Mouse (Mus musculus) liver, embryonic 13.5 days (tissue): Measurements from ENCODE around the gene Sorcs2. TPM values are rescaled to one million over a fixed set of nuclear protein-coding genes. Genes with fewer than 3 reads are reported as not detected.
"Not testable (repeated sequence)": the region's sequence is repeated elsewhere in the genome, so short reads cannot be mapped to it uniquely, and the experiment has no call there.

ENCODE experiments used
- ATAC-seq: fragments of 200-750 bp; cut with Nextera tagmentation; 2 replicates; pipeline ENCODE4 v1.8.0; 2017; ENCODE audit warnings: low read depth, mild to moderate bottlenecking, moderate number of reproducible peaks, moderate library complexity
- DNase-seq: peaks from one replicate; pipeline ENCODE4 v3.0.0; 2022
- H3K27ac ChIP-seq: fragments of 300-500 bp; sonication (generic); 2 replicates; pipeline ENCODE4 v1.5.1; 2015; ENCODE audit warnings: moderate library complexity, mild to moderate bottlenecking, inconsistent platforms
- H3K27me3 ChIP-seq: fragments of 300-500 bp; sonication (generic); 2 replicates; pipeline ENCODE4 v1.6.1; 2015; ENCODE audit warnings: mild to moderate bottlenecking, inconsistent platforms
- H3K36me3 ChIP-seq: fragments of 300-500 bp; sonication (generic); 2 replicates; pipeline ENCODE4 v1.6.1; 2015; ENCODE audit warnings: mild to moderate bottlenecking, inconsistent platforms
- H3K4me1 ChIP-seq: fragments of 300-500 bp; sonication (generic); replicated peaks from 2 replicates; pipeline ENCODE4 v1.6.1; 2015; ENCODE audit warnings: inconsistent platforms
- H3K4me2 ChIP-seq: fragments of 300-500 bp; sonication (generic); 2 replicates; pipeline ENCODE4 v1.6.1; 2015; ENCODE audit warnings: inconsistent platforms, mild to moderate bottlenecking, moderate library complexity
- H3K4me3 ChIP-seq: fragments of 300-500 bp; sonication (generic); replicated peaks from 2 replicates; pipeline ENCODE4 v1.5.1; 2015; ENCODE audit warnings: mild to moderate bottlenecking, inconsistent platforms
- H3K9ac ChIP-seq: fragments of 300-500 bp; sonication (generic); 2 replicates; pipeline ENCODE4 v1.6.1; 2015; ENCODE audit warnings: mild to moderate bottlenecking, inconsistent platforms
- H3K9me3 ChIP-seq: fragments of 300-500 bp; sonication (generic); replicated peaks from 2 replicates; pipeline ENCODE4 v1.6.1; 2016; ENCODE audit warnings: inconsistent platforms
- WGBS: fragments of 180-500 bp; shearing (Covaris S2); methylation state at CpG from one replicate; pipeline ENCODE4 v1.1.7; 2015; ENCODE audit not compliant: insufficient replicate concordance; 5-methylcytosine and 5-hydroxymethylcytosine counted together
- polyA plus RNA-seq: library from polyadenylated mRNA; unstranded; fragments of >200 nt; fragmentation: Nextera tagmentation; extraction: Ambion mirVana; gene quantifications from 2 replicates; pipeline ENCODE4 v1.2.1, GENCODE M21; 2015

The Sorcs2 gene
- polyA plus RNA-seq, 1 experiment from 2014 or later, result 0.47 TPM

- no peaks in the 10 kb centered on the region for H3K9me3 ChIP-seq
- no peaks in the 10 kb centered on the region for H3K36me3 ChIP-seq
- no peak overlapping the region for H3K4me3 ChIP-seq
- no peak overlapping the region for H3K4me2 ChIP-seq
- WGBS, result 63% methylated on average over 18 of the region's 18 CpGs
- H3K4me1 ChIP-seq, result no peaks in the 10 kb centered on the region
- H3K27me3 ChIP-seq, result no peaks in the 10 kb centered on the region
- DNase-seq (no peak), ATAC-seq (no peak)
- H3K9ac ChIP-seq, result no peak overlapping the region
- H3K27ac ChIP-seq, result no peak overlapping the region
These were observed 143.1 kb downstream of the Sorcs2 start for GRCm38 (mm10) chr5:36254642-36255516.

GRCm38 (mm10) chr5:36252746-36253504 lies 145.0 kb downstream of the Sorcs2 start:
- no peak overlapping the region for H3K4me2 ChIP-seq
- no peaks in the 10 kb centered on the region for H3K36me3 ChIP-seq
- no peaks in the 10 kb centered on the region for H3K9me3 ChIP-seq
- no peak overlapping the region for H3K4me3 ChIP-seq
- WGBS, result 67% methylated on average over 17 of the region's 17 CpGs
- no peaks in the 10 kb centered on the region for H3K4me1 ChIP-seq
- H3K27me3 ChIP-seq, result no peaks in the 10 kb centered on the region
- ATAC-seq (no peak), DNase-seq (no peak)
- no peak overlapping the region for H3K9ac ChIP-seq
- no peak overlapping the region for H3K27ac ChIP-seq

GRCm38 (mm10) chr5:36248022-36248421 lies 149.9 kb downstream of the Sorcs2 start:
- no peak overlapping the region for H3K27ac ChIP-seq
- 64% methylated on average over 3 of the region's 3 CpGs for WGBS
- no peak overlapping the region for H3K9ac ChIP-seq
- no peaks in the 10 kb centered on the region for H3K9me3 ChIP-seq
- no peak overlapping the region for H3K4me2 ChIP-seq
- DNase-seq (no peak), ATAC-seq (no peak)
- H3K27me3 ChIP-seq, result no peaks in the 10 kb centered on the region
- H3K4me3 ChIP-seq, result no peak overlapping the region
- no peaks in the 10 kb centered on the region for H3K4me1 ChIP-seq
- H3K36me3 ChIP-seq, result no peaks in the 10 kb centered on the region

DNA sequence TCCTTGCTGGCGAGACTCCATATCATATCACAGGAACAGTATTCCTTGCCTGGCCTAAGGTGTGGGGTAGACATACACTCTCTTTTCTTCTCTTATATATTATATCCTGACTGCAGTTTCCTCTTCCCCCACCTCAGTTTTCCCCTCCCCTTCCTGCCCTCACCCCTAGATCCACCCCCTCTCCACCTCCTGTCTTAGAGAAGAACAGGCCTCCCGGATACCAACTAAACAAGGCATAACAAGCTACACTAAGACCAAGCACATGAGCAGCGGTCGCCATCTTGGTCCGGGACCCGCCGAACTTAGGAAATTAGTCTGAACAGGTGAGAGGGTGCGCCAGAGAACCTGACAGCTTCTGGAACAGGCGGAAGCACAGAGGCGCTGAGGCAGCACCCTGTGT lies 160.4 kb downstream of the Sorcs2 start:
- not testable (repeated sequence) for DNase-seq

DNA sequence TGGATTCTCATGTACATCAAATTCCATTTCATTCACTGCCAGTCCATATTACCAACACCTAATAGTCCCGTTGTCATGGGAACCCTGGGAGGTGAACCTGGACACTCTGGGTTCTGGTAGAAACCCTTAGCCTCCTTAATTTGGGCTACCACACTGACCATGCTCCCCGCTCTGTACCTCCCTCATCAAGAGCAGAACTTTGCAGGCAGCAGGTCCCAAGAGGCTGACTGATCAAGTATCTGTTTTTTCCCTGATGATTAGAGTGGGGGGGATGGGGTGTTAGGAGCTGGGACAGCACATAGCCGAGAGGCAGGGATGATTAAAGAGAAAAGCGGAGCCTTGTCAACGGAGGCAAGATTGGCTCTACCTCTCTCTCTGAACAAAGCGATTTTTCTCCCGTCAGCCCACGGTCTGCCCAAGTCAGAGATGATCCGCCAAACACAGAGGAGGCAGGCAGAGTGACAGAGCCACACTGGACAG lies 167.6 kb downstream of the Sorcs2 start:
- 0 out of 2 replicates have a peak, but pooled peaks cover 5% of the 10 kb centered on the region for H3K4me1 ChIP-seq
- 65% methylated on average over 9 of the region's 9 CpGs for WGBS
- H3K27me3 ChIP-seq, result no peaks in the 10 kb centered on the region
- no peak overlapping the region for H3K4me2 ChIP-seq
- H3K9ac ChIP-seq, result no peak overlapping the region
- DNase-seq (no peak), ATAC-seq (no peak)
- H3K27ac ChIP-seq, result no peak overlapping the region
- no peak overlapping the region for H3K4me3 ChIP-seq
- no peaks in the 10 kb centered on the region for H3K9me3 ChIP-seq
- H3K36me3 ChIP-seq, result no peaks in the 10 kb centered on the region

More for the DNA sequence above, 160.4 kb downstream of the Sorcs2 start:
- not testable (repeated sequence) for ATAC-seq, H3K27me3 ChIP-seq, H3K4me3 ChIP-seq, H3K9me3 ChIP-seq, H3K36me3 ChIP-seq, H3K4me2 ChIP-seq, H3K4me1 ChIP-seq, H3K27ac ChIP-seq, H3K9ac ChIP-seq
- 90% methylated on average over 7 of the region's 10 CpGs for WGBS

DNA sequence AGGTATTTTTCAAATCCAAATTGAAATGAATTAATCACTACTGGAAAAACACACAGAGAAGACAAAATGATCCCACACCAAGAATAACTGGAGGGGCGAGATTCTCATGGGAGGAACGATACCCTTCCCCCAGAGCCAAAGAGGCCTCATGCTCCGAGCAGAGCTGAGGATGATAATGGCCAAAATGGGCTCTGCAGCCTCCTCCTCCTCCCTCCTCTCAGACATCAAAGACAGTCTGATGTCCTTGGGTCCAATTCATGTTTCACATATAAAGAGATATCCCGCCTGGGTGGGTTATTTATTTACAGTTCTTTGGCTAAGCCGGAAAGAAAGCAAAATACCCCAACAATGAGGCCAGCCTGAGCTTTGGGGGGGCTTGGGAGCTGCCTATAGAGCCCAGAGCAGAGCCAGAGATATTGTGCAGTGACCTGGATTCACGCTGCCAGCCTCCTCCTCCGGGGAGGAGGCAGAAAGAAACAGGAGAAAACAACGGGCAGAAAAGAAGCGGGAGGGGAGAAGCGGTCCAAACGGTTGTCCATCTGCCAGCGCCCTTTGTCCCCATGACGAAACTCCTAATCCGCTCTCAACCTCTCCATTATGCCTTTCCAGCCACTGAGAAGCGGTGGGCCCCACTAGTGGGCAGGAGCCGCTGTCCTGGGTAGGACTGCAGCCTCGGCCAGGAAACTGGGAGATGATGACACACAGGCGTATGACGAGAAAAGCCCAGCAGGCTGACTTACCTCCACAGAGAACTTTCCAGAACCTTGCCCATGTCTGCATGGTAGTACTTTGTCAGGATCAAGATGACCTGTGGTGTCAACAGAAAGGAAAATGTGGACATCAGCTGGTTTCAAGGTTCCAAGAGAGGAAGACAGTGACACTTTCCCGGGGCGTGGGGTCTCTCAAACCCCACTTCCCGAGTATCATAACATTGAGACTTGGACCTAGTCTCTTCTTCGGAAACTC lies 169.3 kb downstream of the Sorcs2 start:
- no peak overlapping the region; the same call in 1 of the 2 replicates for H3K9ac ChIP-seq
- 0 out of 2 replicates have a peak, but pooled peaks cover 5% of the 10 kb centered on the region for H3K4me1 ChIP-seq
- H3K9me3 ChIP-seq, result no peaks in the 10 kb centered on the region
- H3K27ac ChIP-seq, result no peak overlapping the region
- H3K4me3 ChIP-seq, result no peak overlapping the region
- no peak for DNase-seq
- H3K36me3 ChIP-seq, result no peaks in the 10 kb centered on the region
- H3K27me3 ChIP-seq, result no peaks in the 10 kb centered on the region
- no peak for ATAC-seq
- 61% methylated on average over 23 of the region's 23 CpGs for WGBS
- H3K4me2 ChIP-seq, result no peak overlapping the region

GRCm38 (mm10) chr5:36226296-36226695 lies 171.6 kb downstream of the Sorcs2 start:
- WGBS, result 57% methylated on average over 11 of the region's 11 CpGs
- DNase-seq, result no peak
- ATAC-seq, result no peak
- no peaks in the 10 kb centered on the region for H3K9me3 ChIP-seq
- no peak overlapping the region for H3K4me3 ChIP-seq
- H3K27me3 ChIP-seq, result no peaks in the 10 kb centered on the region
- H3K36me3 ChIP-seq, result no peaks in the 10 kb centered on the region
- no peak overlapping the region for H3K4me2 ChIP-seq
- no peak overlapping the region for H3K9ac ChIP-seq
- no peak overlapping the region for H3K27ac ChIP-seq
- 0 out of 2 replicates have a peak, but pooled peaks cover 5% of the 10 kb centered on the region for H3K4me1 ChIP-seq

- Histone ChIP-seq H3K9ac (no peak overlapping the region), H3K4me1 (0 out of 2 replicates have a peak, but pooled peaks cover 5% of the 10 kb centered on the region), H3K27me3 (no peaks in the 10 kb centered on the region), H3K36me3 (no peaks in the 10 kb centered on the region), H3K4me2 (no peak overlapping the region), H3K4me3 (no peak overlapping the region), H3K27ac (no peak overlapping the region), H3K9me3 (no peaks in the 10 kb centered on the region)
- no peak for ATAC-seq
- WGBS, result 70% methylated on average over 7 of the region's 7 CpGs
- DNase-seq, result no peak
These were observed 172.1 kb downstream of the Sorcs2 start for GRCm38 (mm10) chr5:36225855-36226254.

DNA sequence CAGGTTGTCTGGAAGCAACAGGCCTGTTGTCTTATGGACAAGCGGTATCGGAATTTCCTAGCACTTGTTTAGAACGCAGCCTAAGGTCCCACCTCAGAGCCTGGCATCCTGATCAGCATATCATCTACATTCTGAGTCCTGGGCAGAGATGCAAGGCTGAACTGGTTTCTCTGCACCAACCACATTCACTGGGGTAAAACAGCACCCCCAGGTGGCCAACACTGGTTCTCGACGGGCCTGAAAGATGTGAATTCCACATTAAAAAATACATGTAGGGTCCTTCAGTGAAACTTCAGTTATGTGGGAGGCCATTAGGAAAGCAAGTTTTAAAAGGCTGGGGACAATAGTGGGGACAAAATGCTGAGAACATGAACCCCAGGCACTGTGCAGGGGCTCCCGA lies 174.2 kb downstream of the Sorcs2 start:
- H3K9ac ChIP-seq, result no peak overlapping the region
- DNase-seq (no peak), ATAC-seq (no peak)
- no peaks in the 10 kb centered on the region for H3K27me3 ChIP-seq
- no peak overlapping the region for H3K4me2 ChIP-seq
- 0 out of 2 replicates have a peak, but pooled peaks cover 4% of the 10 kb centered on the region for H3K4me1 ChIP-seq
- H3K9me3 ChIP-seq, result no peaks in the 10 kb centered on the region
- H3K36me3 ChIP-seq, result no peaks in the 10 kb centered on the region
- no peak overlapping the region for H3K4me3 ChIP-seq
- 51% methylated on average over 6 of the region's 6 CpGs for WGBS
- H3K27ac ChIP-seq, result no peak overlapping the region

GRCm38 (mm10) chr5:36220626-36221025 lies 177.3 kb downstream of the Sorcs2 start:
- H3K27me3 ChIP-seq, result no peaks in the 10 kb centered on the region
- WGBS, result 51% methylated on average over 6 of the region's 6 CpGs
- no peaks in the 10 kb centered on the region for H3K9me3 ChIP-seq
- H3K27ac ChIP-seq, result no peak overlapping the region
- no peak for DNase-seq
- H3K4me1 ChIP-seq, result no peaks in the 10 kb centered on the region
- ATAC-seq, result no peak
- no peak overlapping the region for H3K4me3 ChIP-seq
- H3K9ac ChIP-seq, result no peak overlapping the region
- H3K36me3 ChIP-seq, result no peaks in the 10 kb centered on the region
- no peak overlapping the region for H3K4me2 ChIP-seq
